Mouse (Mus musculus) frontal cortex, postnatal 36 days (tissue): ENCODE measurements around the gene Ppp3r1.
A peak's percentile ranks its signal among the peaks of the same experiment; 100 is the strongest.
"Not testable (repeated sequence)": the region's sequence is repeated elsewhere in the genome, so short reads cannot be mapped to it uniquely, and the experiment has no call there.

Source experiments
- DNase-seq, 2 experiments: peaks; one replicate each; pipeline ENCODE4 v3.0.0; 2022; ENCODE audit warnings: low spot score in 2 of 2

Gene Ppp3r1

DNA sequence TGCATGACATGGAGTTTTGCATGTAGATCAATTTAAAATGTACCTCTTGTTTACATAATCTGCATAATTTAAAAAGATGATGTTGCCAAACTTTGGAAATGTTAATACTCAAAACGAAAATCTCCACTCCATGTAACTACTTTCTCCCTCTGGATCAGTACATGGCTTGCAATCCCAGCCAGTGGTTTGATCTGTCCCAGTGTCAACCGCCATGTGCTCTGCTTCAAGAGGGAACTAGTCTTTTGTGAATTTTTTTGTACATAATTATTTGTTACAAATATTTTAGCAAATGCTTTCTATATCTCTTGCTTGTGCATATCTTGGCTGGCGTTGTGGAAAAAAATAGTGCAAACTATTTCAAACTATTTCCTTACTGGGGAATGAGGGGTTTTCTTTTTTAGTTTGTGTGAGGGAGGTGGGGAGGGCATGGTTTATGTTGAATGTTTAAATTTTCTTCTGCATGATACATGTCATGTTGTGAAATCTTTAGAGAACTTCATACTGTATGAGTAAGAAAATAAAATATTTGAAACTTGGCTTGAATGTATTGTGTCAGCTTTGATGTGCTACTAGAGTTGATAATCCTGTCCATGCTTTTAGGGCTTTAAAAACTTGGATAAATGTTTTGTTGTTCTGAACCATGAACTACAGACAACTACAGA lies 40.9 kb downstream of the Ppp3r1 start:
- no peak for DNase-seq

- DNase-seq = no peak
These were observed 41.9 kb downstream of the Ppp3r1 start for GRCm38 (mm10) chr11:17200936-17201335.

DNA sequence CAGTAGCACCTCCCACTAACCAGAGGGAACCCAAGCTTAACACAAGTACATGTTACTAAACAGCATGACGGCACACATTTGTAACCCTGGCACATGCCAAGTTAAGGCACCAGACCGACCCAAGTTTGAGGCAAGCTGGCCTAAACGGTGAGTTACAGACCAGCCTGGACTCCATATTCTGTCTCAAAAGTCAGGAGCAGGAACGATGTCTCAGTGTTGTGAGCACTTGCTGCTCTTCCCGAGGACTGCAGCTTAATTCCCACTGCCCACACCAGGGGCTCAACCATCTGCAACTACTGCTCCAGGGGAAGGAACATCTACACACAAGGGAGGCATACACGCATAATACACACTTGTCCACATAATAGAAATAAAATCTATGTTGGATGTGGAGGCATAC lies 43.4 kb downstream of the Ppp3r1 start:
- DNase-seq = no peak

GRCm38 (mm10) chr11:17211258-17212140 lies 52.4 kb downstream of the Ppp3r1 start, which contains the start of gene Pno1:
Gene Pno1, minus strand, starts transcription at chr11:17211568.
- peak; percentile 96 to 97 for DNase-seq

GRCm38 (mm10) chr11:17212141-17212495 lies 53.1 kb downstream of the Ppp3r1 start:
- DNase-seq = peak in 1 of 2 experiments; percentile 68

DNA sequence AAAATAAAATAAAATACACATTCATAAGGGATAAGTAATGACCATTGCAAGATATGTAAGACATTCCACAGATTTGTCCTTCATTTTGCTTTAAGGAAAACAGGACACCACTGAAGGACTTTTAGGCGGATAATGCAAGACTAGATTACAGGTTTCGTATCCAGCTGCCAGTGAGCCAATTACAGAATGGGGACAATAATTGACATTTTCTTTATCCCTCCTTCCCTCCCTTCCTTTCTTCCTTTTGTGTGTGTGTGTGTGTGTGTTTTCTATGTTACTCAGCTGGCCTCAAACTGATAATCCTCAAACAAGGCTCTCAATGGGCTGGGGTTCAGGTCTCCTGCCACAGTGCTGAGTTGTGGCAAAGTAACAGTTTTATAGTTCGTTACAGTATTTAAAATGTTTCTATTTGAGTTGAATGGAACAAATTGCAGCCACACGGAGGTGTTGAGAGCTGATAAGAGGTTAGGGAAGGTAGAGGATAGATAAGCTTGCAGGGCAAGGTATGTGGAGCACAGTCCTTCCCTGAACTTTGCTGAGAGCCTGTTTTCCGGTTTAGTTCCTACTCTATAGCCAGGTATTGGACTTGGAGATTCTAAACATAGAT lies 53.9 kb downstream of the Ppp3r1 start:
- DNase-seq = no peak

DNA sequence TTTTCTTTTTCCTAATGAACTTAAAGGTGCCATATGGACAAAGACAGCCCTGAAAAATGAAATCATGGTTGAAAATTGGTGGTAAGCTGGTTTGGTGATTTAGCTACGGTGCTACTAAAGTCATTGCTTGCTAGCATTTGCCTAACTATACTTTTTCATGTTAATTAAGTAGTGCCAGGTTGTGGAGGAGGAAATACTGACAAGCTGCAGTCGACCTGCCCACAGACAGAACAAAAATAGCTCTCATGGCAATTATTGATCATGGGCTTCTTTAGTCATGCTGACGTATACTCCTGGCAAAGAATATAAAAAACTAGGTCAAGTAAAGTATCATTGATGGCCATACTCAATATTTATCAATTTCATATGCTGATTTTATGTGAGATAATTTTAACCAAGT lies 56.4 kb downstream of the Ppp3r1 start:
- no peak for DNase-seq

DNA sequence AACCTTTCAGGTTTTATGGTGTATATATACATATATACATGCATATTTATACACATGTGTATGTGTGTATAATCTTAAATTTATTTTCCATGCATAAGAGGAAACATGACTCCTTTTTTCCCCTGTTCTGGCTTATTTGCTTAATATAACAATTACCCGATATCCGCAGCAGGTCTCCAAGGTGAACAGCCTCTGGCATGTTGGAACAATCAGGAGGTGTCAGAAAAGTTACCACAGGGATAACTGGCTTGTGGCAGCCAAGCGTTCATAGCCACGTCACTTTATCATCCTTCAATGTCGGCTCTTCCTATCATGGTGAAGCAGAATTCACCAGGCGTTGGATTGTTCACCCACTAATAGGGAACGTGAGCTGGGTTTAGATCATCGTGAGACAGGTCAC lies 62.1 kb downstream of the Ppp3r1 start:
- DNase-seq = no peak

DNA sequence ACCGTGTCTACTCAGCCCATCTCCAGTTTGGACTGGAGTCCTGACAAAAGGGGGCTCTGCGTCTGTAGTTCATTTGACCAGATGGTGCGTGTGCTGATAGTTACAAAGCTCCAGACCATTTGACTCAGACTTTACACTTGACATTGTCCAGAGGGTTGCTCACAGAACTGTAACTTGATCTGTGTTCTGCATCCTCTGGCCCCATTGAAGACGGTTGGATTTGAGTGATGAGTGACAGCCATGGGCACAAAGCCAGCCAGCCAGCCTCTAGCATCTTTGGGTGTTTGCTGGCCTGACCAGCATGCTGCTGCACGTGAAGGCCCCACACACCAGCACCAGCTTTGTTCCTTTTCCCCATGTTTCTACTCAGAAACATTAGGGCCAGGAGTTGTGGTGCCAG lies 73.7 kb downstream of the Ppp3r1 start:
- DNase-seq = no peak

DNA sequence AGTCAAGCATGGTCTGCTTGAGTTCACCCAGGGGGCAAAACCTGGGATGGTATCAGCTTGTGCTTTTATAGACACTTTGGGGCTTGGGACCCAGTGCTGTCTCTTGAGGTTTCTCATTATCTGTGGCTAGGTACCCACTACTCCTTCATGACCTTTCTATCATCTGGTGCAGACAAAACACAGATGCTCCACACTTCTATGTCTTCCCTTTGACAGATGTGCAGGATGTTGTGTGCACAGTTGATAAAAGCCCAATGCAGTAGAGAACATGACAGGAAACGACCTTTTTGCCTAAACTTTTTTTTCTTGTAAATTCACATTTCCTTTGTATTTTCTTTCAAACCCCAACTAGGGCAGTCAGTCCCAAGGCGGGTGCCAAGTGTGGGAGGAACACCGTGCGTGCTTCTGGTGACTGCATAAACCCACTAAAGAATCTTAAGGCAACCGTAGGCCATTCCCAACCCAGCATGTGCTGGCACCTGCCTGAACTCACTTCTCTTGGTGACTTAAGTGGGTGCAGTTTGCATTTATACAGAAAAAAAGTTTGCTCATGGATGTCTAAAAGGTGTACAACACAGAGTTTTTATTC lies 77.5 kb downstream of the Ppp3r1 start:
- DNase-seq = no peak

- not testable (repeated sequence) for DNase-seq
These were observed 79.5 kb downstream of the Ppp3r1 start for GRCm38 (mm10) chr11:17238598-17238997.

DNA sequence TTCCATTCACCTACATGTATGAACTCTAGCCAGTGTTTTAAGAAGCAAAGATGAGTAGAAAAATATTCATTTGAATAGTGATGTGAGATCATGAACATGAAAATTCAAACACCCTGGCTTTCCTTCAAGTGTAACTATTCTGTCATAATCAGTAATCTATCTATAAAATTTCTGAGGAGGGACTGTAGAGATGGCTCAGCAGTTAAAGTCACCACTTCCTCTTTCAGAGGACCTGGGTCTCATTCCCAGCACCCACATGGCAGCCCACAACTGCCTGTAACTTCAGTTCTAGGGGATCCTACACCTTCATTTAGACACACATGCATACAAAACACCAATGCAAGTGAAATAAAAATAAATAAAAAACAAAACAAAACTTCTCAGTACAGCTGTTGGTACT lies 89.7 kb downstream of the Ppp3r1 start:
- no peak for DNase-seq
